Mouse (Mus musculus): ENCODE measurements around the gene Acvr1c. TPM values are rescaled to one million over a fixed set of nuclear protein-coding genes. Genes with fewer than 3 reads are reported as not detected.

Acvr1c gene
- total RNA-seq, 2 experiments from 2014 or later = 0.02 to 0.15 TPM

DNA sequence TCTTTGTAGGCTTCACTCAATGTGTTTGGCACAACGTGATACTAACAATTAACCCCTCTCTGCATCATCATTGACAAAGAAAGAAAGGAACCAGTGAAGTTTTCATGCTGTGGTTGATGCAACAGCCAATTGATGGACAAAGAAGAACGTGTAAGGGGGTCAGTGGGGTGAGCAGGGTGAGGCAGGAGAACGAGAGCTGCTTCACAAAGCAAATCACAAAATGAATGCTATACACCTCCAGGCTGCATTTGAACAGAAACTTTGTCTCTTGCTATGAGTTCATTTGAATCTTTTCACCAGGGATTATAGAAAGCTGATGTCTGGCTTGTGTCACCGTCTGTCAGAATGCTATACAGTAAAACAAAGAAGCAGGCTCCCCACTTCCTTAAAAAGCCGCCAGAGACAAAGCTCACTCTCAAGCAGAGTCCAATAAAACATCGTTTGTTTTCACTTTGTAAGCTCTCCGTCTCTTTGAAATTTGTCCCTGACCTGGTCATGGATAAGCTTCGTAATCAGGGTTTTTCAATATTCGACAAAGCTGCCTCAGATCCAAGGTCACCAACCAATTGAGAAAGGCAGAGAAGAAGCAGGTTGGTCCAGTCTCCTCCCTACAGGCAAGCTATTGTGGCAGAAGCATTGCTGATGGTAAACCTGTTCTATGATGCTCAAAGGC lies 67.8 kb downstream of the Acvr1c start:
- peak; percentile 51 for ATAC-seq (ENCODE audit: poor library complexity, severe bottlenecking)

DNA sequence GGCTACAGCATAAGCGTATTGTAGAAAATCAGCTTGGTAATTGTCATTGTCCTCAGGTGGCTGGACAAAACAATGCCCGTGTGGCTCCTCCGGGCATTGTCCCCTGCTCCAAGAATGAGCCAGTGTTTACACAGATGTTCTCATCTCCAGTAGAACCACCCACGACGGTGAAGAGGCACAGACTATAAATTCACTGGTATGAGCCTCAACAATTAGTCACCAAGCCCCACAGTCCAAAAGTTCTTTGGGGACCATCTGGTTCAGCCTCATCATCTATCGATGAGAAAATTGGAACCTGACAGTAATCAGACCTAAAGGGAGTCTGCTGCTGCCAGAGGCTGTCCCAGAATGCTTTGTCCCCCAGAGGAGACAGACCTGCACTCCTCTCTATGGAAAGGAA lies 68.4 kb downstream of the Acvr1c start:
- ATAC-seq (ENCODE audit: poor library complexity, severe bottlenecking) = no peak

GRCm38 (mm10) chr2:58282259-58282910 lies 75.3 kb downstream of the Acvr1c start:
- ATAC-seq (ENCODE audit: poor library complexity, severe bottlenecking) = peak; percentile 95

- ATAC-seq (ENCODE audit: poor library complexity, severe bottlenecking) = peak; percentile 58
Observed at GRCm38 (mm10) chr2:58281046-58281445, 76.6 kb downstream of the Acvr1c start.

GRCm38 (mm10) chr2:58279163-58279562 lies 78.5 kb downstream of the Acvr1c start:
- ATAC-seq (ENCODE audit: poor library complexity, severe bottlenecking) = no peak

DNA sequence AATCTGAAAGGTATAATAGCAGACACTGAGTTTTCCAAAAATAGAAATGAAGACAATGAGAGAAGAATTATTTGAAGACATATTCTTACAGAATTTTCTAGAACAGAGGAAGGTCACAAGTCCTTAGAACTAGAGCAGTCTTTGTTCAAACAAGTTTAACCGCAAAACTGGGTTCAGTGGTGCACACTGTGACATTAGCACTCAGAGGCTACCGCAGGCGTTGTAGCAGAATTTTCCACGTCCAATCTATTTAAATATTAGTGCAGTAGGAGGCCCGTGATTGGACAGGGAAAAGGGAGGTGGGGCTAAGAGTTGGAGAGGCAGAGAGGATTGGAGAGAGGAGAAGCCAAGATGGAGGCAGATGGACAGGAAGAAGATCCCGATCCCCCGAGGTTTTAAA lies 81.2 kb downstream of the Acvr1c start:
- ATAC-seq (ENCODE audit: poor library complexity, severe bottlenecking) = no peak

- ATAC-seq (ENCODE audit: poor library complexity, severe bottlenecking) = no peak
Observed at GRCm38 (mm10) chr2:58240639-58241038, 117.1 kb downstream of the Acvr1c start.

- no peak for ATAC-seq (ENCODE audit: poor library complexity, severe bottlenecking)
Observed at GRCm38 (mm10) chr2:58237487-58237886, 120.2 kb downstream of the Acvr1c start.

Other genes with a start within 250 kb of the Acvr1c start
- 125 and 144 TPM in 2 replicates for gene Cytip, start 162.4 kb downstream of the Acvr1c start, total RNA-seq (2015)
- gene Cytip, start 162.4 kb downstream of the Acvr1c start, total RNA-seq (2017) = 285 and 325 TPM in 2 replicates
- gene Gm17409, start 112.2 kb upstream of the Acvr1c start, total RNA-seq (2015) = not detected in 2 replicates
- gene Gm17409, start 112.2 kb upstream of the Acvr1c start, total RNA-seq (2017) = not detected in 2 replicates
- gene Acvr1, start 209.3 kb upstream of the Acvr1c start, total RNA-seq (2015) = 9.6 and 13.2 TPM in 2 replicates
- gene Acvr1, start 209.3 kb upstream of the Acvr1c start, total RNA-seq (2017) = 3.0 and 3.1 TPM in 2 replicates
- 1.0 and 1.2 TPM in 2 replicates for gene Upp2, start 209.4 kb upstream of the Acvr1c start, total RNA-seq (2015)
- gene Upp2, start 209.4 kb upstream of the Acvr1c start, total RNA-seq (2017) = 0.70 TPM in 1 of 2 replicates, not detected in the other

Measured in megakaryocyte, adult 5-6 weeks (primary cell).